Mouse (Mus musculus) limb, embryonic 13.5 days (tissue): ENCODE data around the gene Gm8909. TPM values are rescaled to one million over a fixed set of nuclear protein-coding genes. Genes with fewer than 3 reads are reported as not detected.
A peak's percentile ranks its signal among the peaks of the same experiment; 100 is the strongest.
"Not testable (repeated sequence)": the region's sequence is repeated elsewhere in the genome, so short reads cannot be mapped to it uniquely, and the experiment has no call there.

Source experiments
- ATAC-seq: fragments of 200-750 bp; cut with Nextera tagmentation; 2 replicates; pipeline ENCODE4 v1.8.0; 2017; ENCODE audit warnings: low read depth, moderate number of reproducible peaks, moderate TSS enrichment; ENCODE audit not compliant: low FRiP score
- H3K27ac ChIP-seq: fragments of 300-500 bp; sonication (generic); 2 replicates; pipeline ENCODE4 v1.5.1; 2015; ENCODE audit warnings: inconsistent platforms, mild to moderate bottlenecking, moderate library complexity
- H3K27me3 ChIP-seq: fragments of 300-500 bp; sonication (generic); 2 replicates; pipeline ENCODE4 v1.6.1; 2015; ENCODE audit warnings: mild to moderate bottlenecking, inconsistent platforms
- H3K36me3 ChIP-seq: fragments of 300-500 bp; sonication (generic); 2 replicates; pipeline ENCODE4 v1.6.1; 2015; ENCODE audit warnings: inconsistent platforms, mild to moderate bottlenecking, moderate library complexity
- H3K4me1 ChIP-seq: fragments of 300-500 bp; sonication (generic); 2 replicates; pipeline ENCODE4 v1.6.1; 2015; ENCODE audit warnings: inconsistent platforms
- H3K4me2 ChIP-seq: fragments of 300-500 bp; sonication (generic); replicated peaks from 2 replicates; pipeline ENCODE4 v1.6.1; 2015; ENCODE audit warnings: inconsistent platforms, mild to moderate bottlenecking, moderate library complexity
- H3K4me3 ChIP-seq: fragments of 300-500 bp; sonication (generic); 2 replicates; pipeline ENCODE4 v1.5.1; 2015; ENCODE audit warnings: moderate library complexity, mild to moderate bottlenecking, inconsistent platforms
- H3K9ac ChIP-seq: fragments of 300-500 bp; sonication (generic); 2 replicates; pipeline ENCODE4 v1.6.1; 2015; ENCODE audit warnings: mild to moderate bottlenecking, inconsistent platforms
- H3K9me3 ChIP-seq: fragments of 300-500 bp; sonication (generic); 2 replicates; pipeline ENCODE4 v1.6.1; 2016; ENCODE audit warnings: inconsistent platforms
- WGBS: fragments of 180-500 bp; shearing (Covaris S2); methylation state at CpG from one replicate; pipeline ENCODE4 v1.1.7; 2015; 5-methylcytosine and 5-hydroxymethylcytosine counted together
- polyA plus RNA-seq: library from polyadenylated mRNA; unstranded; fragments of >200 nt; fragmentation: Nextera tagmentation; extraction: Ambion mirVana; gene quantifications from 2 replicates; pipeline ENCODE4 v1.2.1, GENCODE M21; 2015

Gene Gm8909
- polyA plus RNA-seq, 1 experiment from 2014 or later: not detected

DNA sequence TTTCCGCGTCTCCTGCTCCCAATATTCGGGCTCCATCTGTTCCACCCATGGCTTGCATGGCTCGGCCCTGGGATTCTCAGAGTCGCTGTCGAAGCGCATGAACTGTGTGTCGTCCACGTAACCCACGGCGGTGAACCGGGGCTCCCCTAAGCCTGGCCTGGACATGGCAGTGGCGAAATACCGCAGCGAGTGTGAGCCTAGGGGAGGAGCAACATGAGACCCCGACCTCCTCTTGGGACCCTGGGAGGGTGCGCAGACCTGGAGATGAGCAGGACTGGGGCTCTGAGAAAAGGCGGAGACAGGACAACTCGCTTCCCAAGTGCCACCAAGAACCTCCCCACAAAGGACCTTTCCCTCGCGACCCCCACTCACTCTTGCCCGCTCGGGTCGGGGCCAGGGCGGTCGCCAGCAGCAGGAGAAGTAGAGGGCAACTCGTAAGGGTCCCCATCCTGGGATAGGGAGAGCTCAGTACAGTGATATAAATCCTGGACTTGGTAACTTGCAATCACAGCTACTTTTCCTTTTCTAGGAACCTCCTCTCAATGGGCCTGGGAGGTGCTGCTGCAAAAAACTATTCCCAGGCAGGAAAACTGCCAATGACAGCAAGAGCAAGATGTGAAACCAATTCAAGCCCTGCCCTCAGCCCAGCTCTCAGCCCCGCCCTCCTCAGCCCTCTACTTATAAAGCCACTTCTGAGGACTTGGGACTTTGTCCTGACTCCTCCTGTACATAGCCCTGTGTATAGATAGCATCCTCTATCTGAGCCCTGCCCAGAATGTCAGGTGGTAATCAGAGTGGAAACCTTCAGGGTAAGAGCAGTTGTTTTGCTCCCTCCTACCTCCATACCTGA, 39.1 kb downstream of the Gm8909 start, which contains the start of gene Gm7030:
TSS of gene Gm7030 (minus strand) at position 458 of the 850 bp plus-strand sequence.
- H3K27me3 ChIP-seq: peaks cover 54% of the 10 kb centered on the region

GRCm38 (mm10) chr17:36128525-36128924, 39.8 kb downstream of the Gm8909 start:
- not testable (repeated sequence) for H3K36me3 ChIP-seq, ATAC-seq, H3K27ac ChIP-seq, H3K4me2 ChIP-seq, H3K4me1 ChIP-seq, H3K9ac ChIP-seq, H3K9me3 ChIP-seq, H3K4me3 ChIP-seq
- peaks cover 48% of the 10 kb centered on the region for H3K27me3 ChIP-seq
- WGBS: 60% methylated on average over 12 of the region's 13 CpGs

More for the DNA sequence above, 39.1 kb downstream of the Gm8909 start, which contains the start of gene Gm7030:
- H3K9ac ChIP-seq, H3K9me3 ChIP-seq, H3K4me1 ChIP-seq, H3K4me3 ChIP-seq, H3K4me2 ChIP-seq, H3K36me3 ChIP-seq, H3K27ac ChIP-seq, ATAC-seq: not testable (repeated sequence)
- 29% methylated on average over 27 of the region's 28 CpGs for WGBS

- H3K27me3 ChIP-seq: peaks cover 49% of the 10 kb centered on the region
- not testable (repeated sequence) for ATAC-seq, H3K4me2 ChIP-seq, H3K27ac ChIP-seq, H3K36me3 ChIP-seq, H3K4me3 ChIP-seq, H3K9ac ChIP-seq, H3K9me3 ChIP-seq, H3K4me1 ChIP-seq
- WGBS: 57% methylated on average over 3 of the region's 3 CpGs
Observed at GRCm38 (mm10) chr17:36124111-36124510, 44.2 kb downstream of the Gm8909 start.

DNA sequence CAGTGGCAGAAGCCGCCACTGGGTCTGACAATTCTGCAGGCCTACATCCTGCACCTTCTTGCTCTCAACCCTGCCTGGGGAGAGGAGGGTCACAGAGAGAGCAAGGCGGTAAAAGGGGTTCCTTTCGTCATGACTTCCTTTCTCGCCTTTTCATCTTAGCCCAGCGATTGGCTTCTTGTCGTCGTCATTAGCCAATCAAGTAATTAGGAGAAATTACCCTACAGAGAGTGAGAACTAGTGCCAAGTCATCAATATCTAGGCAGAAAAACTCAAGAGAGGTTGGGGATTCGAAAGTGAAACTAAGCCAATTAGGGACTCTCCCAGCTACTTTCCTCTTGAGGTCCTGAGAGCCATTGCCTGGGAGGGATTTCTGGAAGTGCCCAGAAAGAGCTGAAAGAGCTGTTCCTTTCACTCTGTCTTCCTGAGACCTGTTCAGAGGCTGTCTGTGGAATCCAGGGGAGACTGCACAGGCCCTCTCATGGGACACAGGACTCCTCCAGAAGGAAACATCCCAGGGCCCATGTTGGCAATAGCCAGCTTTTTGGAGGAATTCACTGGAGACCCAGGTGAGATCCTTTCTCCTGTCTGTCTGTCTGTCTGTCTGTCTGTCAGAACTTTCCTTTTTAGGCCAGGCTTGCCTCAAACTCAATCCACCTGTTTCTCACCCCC, 46.9 kb downstream of the Gm8909 start, which contains the start of gene Gm19684:
TSS of gene Gm19684 (plus strand) at position 327 of the 669 bp plus-strand sequence.
- H3K4me1 ChIP-seq, H3K9me3 ChIP-seq, H3K9ac ChIP-seq, H3K36me3 ChIP-seq, H3K27ac ChIP-seq: not testable (repeated sequence)
- Histone ChIP-seq H3K4me2 (peak within 1 kb of the TSS; percentile 25), H3K4me3 (peak within 1 kb of the TSS; percentile 8; the same call in 1 of the 2 replicates), H3K27me3 (peaks cover 44% of the 10 kb centered on the region)
- ATAC-seq: peak; percentile 59
- 5% methylated on average over 8 of the region's 8 CpGs for WGBS

DNA sequence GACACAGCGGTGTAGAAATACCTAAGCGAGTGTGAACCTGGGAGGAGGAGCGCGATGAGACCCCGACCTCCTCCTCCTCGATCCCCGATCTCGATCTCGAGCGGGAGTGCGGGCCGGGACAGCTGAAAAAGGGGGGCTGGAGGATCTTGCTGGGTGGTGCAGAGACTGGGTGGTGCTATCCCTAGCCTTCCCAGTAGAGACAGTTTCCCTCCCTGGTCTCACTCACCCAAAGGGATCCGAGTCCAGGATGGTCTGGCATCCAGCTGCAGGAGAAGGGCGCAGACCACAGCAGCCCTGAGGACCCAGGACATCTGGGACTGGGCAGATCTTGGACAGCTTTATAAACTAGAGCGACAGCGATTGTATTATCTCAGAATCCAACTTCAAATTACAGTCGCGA, 47.5 kb downstream of the Gm8909 start:
- H3K9ac ChIP-seq: not testable (repeated sequence)
- H3K27me3 ChIP-seq: peaks cover 48% of the 10 kb centered on the region

DNA sequence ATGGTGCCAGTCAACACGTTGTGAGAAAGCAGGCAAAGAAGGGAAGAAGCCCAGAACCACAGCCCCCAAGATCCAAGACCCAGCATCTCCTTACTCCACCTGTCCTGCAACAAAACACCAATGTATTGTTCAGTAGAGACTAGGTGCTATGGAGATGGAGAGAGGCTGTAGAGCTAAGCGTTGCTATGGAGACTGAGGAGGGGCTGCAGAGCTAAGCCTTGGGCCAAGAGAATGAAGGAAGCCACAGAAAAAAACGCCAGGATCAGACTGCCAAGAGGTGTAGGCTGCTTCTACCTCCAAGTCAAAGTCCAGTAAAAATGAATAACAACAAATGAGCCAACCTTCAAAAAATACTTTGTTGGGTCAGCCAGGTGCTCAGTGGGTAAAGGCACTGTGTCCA, 51.8 kb downstream of the Gm8909 start:
- H3K27ac ChIP-seq, H3K4me1 ChIP-seq, H3K4me3 ChIP-seq, H3K4me2 ChIP-seq, H3K9ac ChIP-seq, ATAC-seq, H3K9me3 ChIP-seq, H3K36me3 ChIP-seq: not testable (repeated sequence)
- WGBS: 29% methylated on average over 3 of the region's 3 CpGs
- H3K27me3 ChIP-seq: peaks cover 50% of the 10 kb centered on the region

More for the DNA sequence above, 47.5 kb downstream of the Gm8909 start:
- H3K36me3 ChIP-seq, ATAC-seq, H3K27ac ChIP-seq, H3K9me3 ChIP-seq, H3K4me1 ChIP-seq: not testable (repeated sequence)
- 9% methylated on average over 18 of the region's 18 CpGs for WGBS
- Histone ChIP-seq H3K4me2 (peak overlapping the region; percentile 25; the same call in 1 of the 2 replicates), H3K4me3 (peak overlapping the region; percentile 8; the same call in 1 of the 2 replicates)

Other genes with a start within 250 kb of the Gm8909 start
- 104 and 109 TPM in 2 replicates for gene Abcf1, start 198.8 kb downstream of the Gm8909 start, polyA plus RNA-seq
- gene Gnl1, start 188.7 kb downstream of the Gm8909 start, polyA plus RNA-seq: 60.8 and 65.1 TPM in 2 replicates
- gene Prr3, start 188.3 kb downstream of the Gm8909 start, polyA plus RNA-seq: 44.4 and 46.4 TPM in 2 replicates
- 3.4 and 4.1 TPM in 2 replicates for gene H2-T24, start 148.0 kb downstream of the Gm8909 start, polyA plus RNA-seq
- gene H2-T23, start 135.7 kb downstream of the Gm8909 start, polyA plus RNA-seq: 7.3 TPM in 2 replicates
- 18.8 and 21.1 TPM in 2 replicates for gene H2-T22, start 125.8 kb downstream of the Gm8909 start, polyA plus RNA-seq
- gene Gm6034, start 125.6 kb downstream of the Gm8909 start, polyA plus RNA-seq: not detected in 2 replicates
- gene Gm11127, start 110.2 kb downstream of the Gm8909 start, polyA plus RNA-seq: not detected in 2 replicates
- not detected in 2 replicates for gene Gm19684, start 46.9 kb downstream of the Gm8909 start, polyA plus RNA-seq
- gene Gm7030, start 39.1 kb downstream of the Gm8909 start, polyA plus RNA-seq: not detected in 2 replicates
- gene H2-T3, start 21.8 kb upstream of the Gm8909 start, polyA plus RNA-seq: 0.09 TPM in 1 of 2 replicates, not detected in the other
- 92.5 and 96.7 TPM in 2 replicates for gene Rpp21, start 89.5 kb upstream of the Gm8909 start, polyA plus RNA-seq
- 22.0 and 23.1 TPM in 2 replicates for gene Trim39, start 103.7 kb upstream of the Gm8909 start, polyA plus RNA-seq
- 0.31 TPM in 1 of 2 replicates, not detected in the other for gene H2-M10.2, start 118.0 kb upstream of the Gm8909 start, polyA plus RNA-seq
- not detected in 2 replicates for gene H2-M10.1, start 157.6 kb upstream of the Gm8909 start, polyA plus RNA-seq
- not detected in 2 replicates for gene H2-M10.3, start 199.9 kb upstream of the Gm8909 start, polyA plus RNA-seq